Mouse (Mus musculus): Measurements from ENCODE around the gene Rsph10b.
A peak's percentile ranks its signal among the peaks of the same experiment; 100 is the strongest.

Rsph10b gene

GRCm38 (mm10) chr5:143932831-143933230 is at the start of gene Rsph10b:
TSS of gene Rsph10b (plus strand) at chr5:143933035.
- DNase-seq: peak; percentile 41

- no peak for DNase-seq
Observed at GRCm38 (mm10) chr5:143885274-143885673, 47.6 kb upstream of the Rsph10b start.

- no peak for DNase-seq
Observed at GRCm38 (mm10) chr5:143890741-143891140, 42.1 kb upstream of the Rsph10b start.

- no peak for DNase-seq
Observed at GRCm38 (mm10) chr5:143892255-143892886, 40.5 kb upstream of the Rsph10b start.

GRCm38 (mm10) chr5:143893396-143893795 is 39.4 kb upstream of the Rsph10b start:
- no peak for DNase-seq

GRCm38 (mm10) chr5:143897635-143898330 is 35.1 kb upstream of the Rsph10b start, which contains the start of gene Ankrd61:
TSS of gene Ankrd61 (minus strand) at chr5:143897685.
- no peak for DNase-seq

- DNase-seq: peak; percentile 11
Observed at GRCm38 (mm10) chr5:143902111-143902510, 30.7 kb upstream of the Rsph10b start.

- DNase-seq: no peak
Observed at GRCm38 (mm10) chr5:143903813-143904212, 29.0 kb upstream of the Rsph10b start.

- no peak for DNase-seq
Observed at GRCm38 (mm10) chr5:143906429-143906828, 26.4 kb upstream of the Rsph10b start.

- DNase-seq: no peak
Observed at GRCm38 (mm10) chr5:143908926-143909325, 23.9 kb upstream of the Rsph10b start.

GRCm38 (mm10) chr5:143909417-143910400 is 23.1 kb upstream of the Rsph10b start, which contains the start of the genes Aimp2 and Pms2:
TSS of gene Aimp2 (minus strand) at chr5:143909847.
TSS of gene Pms2 (plus strand) at chr5:143909964.
- DNase-seq: peak; percentile 95

- DNase-seq: no peak
Observed at GRCm38 (mm10) chr5:143916221-143916620, 16.6 kb upstream of the Rsph10b start.

- peak; percentile 74 for DNase-seq
Observed at GRCm38 (mm10) chr5:143917418-143917817, 15.4 kb upstream of the Rsph10b start.

- DNase-seq: no peak
Observed at GRCm38 (mm10) chr5:143918120-143918519, 14.7 kb upstream of the Rsph10b start.

- DNase-seq: no peak
Observed at GRCm38 (mm10) chr5:143924781-143925452, 7.9 kb upstream of the Rsph10b start.

- no peak for DNase-seq
Observed at GRCm38 (mm10) chr5:143927875-143928274, 5.0 kb upstream of the Rsph10b start, which contains the start of gene Gm42421. TSS of gene Gm42421 (plus strand) at chr5:143928175.

- DNase-seq: no peak
Observed at GRCm38 (mm10) chr5:143929291-143929690, 3.5 kb upstream of the Rsph10b start.

- DNase-seq: no peak
Observed at GRCm38 (mm10) chr5:143930656-143931055, 2.2 kb upstream of the Rsph10b start.

- no peak for DNase-seq
Observed at GRCm38 (mm10) chr5:143931863-143932580, 813 bp upstream of the Rsph10b start.

- DNase-seq: no peak
Observed at GRCm38 (mm10) chr5:143933414-143933813, 579 bp downstream of the Rsph10b start.

GRCm38 (mm10) chr5:143933875-143934274 is 1.0 kb downstream of the Rsph10b start:
- DNase-seq: no peak

- DNase-seq: no peak
Observed at GRCm38 (mm10) chr5:143936156-143936555, 3.3 kb downstream of the Rsph10b start.

Measured in lung, postnatal 14 days (tissue).